Mouse (Mus musculus) myocyte (in vitro differentiated cells): ENCODE measurements around the gene Vmn1r9. TPM values are rescaled to one million over a fixed set of nuclear protein-coding genes. Genes with fewer than 3 reads are reported as not detected.

Experiments used
- H3K27me3 ChIP-seq: one replicate; pipeline ENCODE4 v1.6.1; 2011; ENCODE audit not compliant: control insufficient read depth, insufficient read depth, insufficient read length
- H3K36me3 ChIP-seq: one replicate; pipeline ENCODE4 v1.6.1; 2011; ENCODE audit not compliant: control insufficient read depth, insufficient read depth
- H3K4me2 ChIP-seq: one replicate; pipeline ENCODE4 v1.6.1; 2011; ENCODE audit warnings: low read depth, control low read depth
- H3K4me3 ChIP-seq: one replicate; pipeline ENCODE4 v1.5.1; 2011; ENCODE audit warnings: mild to moderate bottlenecking, control low read depth, moderate library complexity
- H3K79me2 ChIP-seq: one replicate; pipeline ENCODE4 v1.6.1; 2011; ENCODE audit not compliant: control insufficient read depth, insufficient read depth
- H3ac ChIP-seq: one replicate; pipeline ENCODE4 v1.6.1; 2011; ENCODE audit not compliant: control insufficient read depth, insufficient read length
- E2F4 ChIP-seq: IDR thresholded peaks from one replicate; pipeline ENCODE4 v1.6.1; 2011; ENCODE audit warnings: mild to moderate bottlenecking, control low read depth, moderate library complexity; ENCODE audit not compliant: insufficient read depth
- MAX ChIP-seq: IDR thresholded peaks from one replicate; pipeline ENCODE4 v1.6.1; 2011; ENCODE audit warnings: low read depth, mild to moderate bottlenecking, control low read depth
- MYOG ChIP-seq, 3 experiments: IDR thresholded peaks; one replicate each; pipeline ENCODE4 v1.6.1; 2011; ENCODE audit warnings: control low read depth in 2 of 3, low read depth in 2 of 3, mild to moderate bottlenecking in 2 of 3; ENCODE audit not compliant: insufficient read length in 2 of 3, control insufficient read depth in 1 of 3, insufficient read depth in 1 of 3
- REST ChIP-seq: IDR thresholded peaks from one replicate; pipeline ENCODE4 v1.6.1; 2011; ENCODE audit warnings: mild to moderate bottlenecking, control low read depth, moderate library complexity; ENCODE audit not compliant: insufficient read depth, insufficient read length
- SRF ChIP-seq: IDR thresholded peaks from one replicate; pipeline ENCODE4 v1.6.1; 2011; ENCODE audit warnings: low read depth; ENCODE audit not compliant: control insufficient read depth, insufficient read length
- TCF12 ChIP-seq: IDR thresholded peaks from one replicate; pipeline ENCODE4 v1.6.1; 2011; ENCODE audit warnings: mild to moderate bottlenecking, control low read depth; ENCODE audit not compliant: poor library complexity, insufficient read depth, severe bottlenecking
- TCF3 ChIP-seq: IDR thresholded peaks from one replicate; pipeline ENCODE4 v1.6.1; 2011; ENCODE audit warnings: low read depth, control low read depth; ENCODE audit not compliant: insufficient read length
- polyA plus RNA-seq: library from polyadenylated mRNA; unstranded; fragments of >200 nt; fragmentation: generic; extraction: Trizol; gene quantifications from one replicate; pipeline ENCODE4 v1.2.1, GENCODE M21; 2012; ENCODE audit warnings: missing spikeins

Vmn1r9 gene
- polyA plus RNA-seq, 1 experiment, result not detected

GRCm38 (mm10) chr6:57109154-57109553 lies 42.6 kb downstream of the Vmn1r9 start, which contains the start of gene Vmn1r10:
Gene Vmn1r10, plus strand, starts transcription at chr6:57109454.
- TF ChIP-seq TCF3 (no peak), SRF (no peak), REST (no peak), E2F4 (no peak), TCF12 (no peak), MYOG (IDR thresholded peaks at IDR 0.05; ENCODE audit: control insufficient read depth in 1 of 3, insufficient read depth in 1 of 3, insufficient read length in 2 of 3, low read depth in 2 of 3) (no peak), MAX (no peak)
- no peaks in the 10 kb centered on the region for H3K27me3 ChIP-seq

More at GRCm38 (mm10) chr6:57109154-57109553, 42.6 kb downstream of the Vmn1r9 start, which contains the start of gene Vmn1r10:
- Histone ChIP-seq H3K79me2 (no peaks in the 10 kb centered on the region), H3K4me2 (no peak within 1 kb of the TSS), H3K36me3 (no peaks in the 10 kb centered on the region), H3K4me3 (no peak within 1 kb of the TSS), H3ac (no peak within 1 kb of the TSS)

Other genes starting within 250 kb of the Vmn1r9 start
- gene Fkbp9, start 234.7 kb upstream of the Vmn1r9 start, polyA plus RNA-seq, result 91.6 TPM
- 9.9 TPM for gene Nt5c3, start 142.9 kb upstream of the Vmn1r9 start, polyA plus RNA-seq
- 0.02 TPM for gene Vmn1r4, start 142.8 kb upstream of the Vmn1r9 start, polyA plus RNA-seq
- not detected for gene Vmn1r5, start 96.5 kb upstream of the Vmn1r9 start, polyA plus RNA-seq
- gene Vmn1r6, start 69.5 kb upstream of the Vmn1r9 start, polyA plus RNA-seq, result not detected
- not detected for gene Vmn1r7, start 41.5 kb upstream of the Vmn1r9 start, polyA plus RNA-seq
- not detected for gene Vmn1r8, start 34.5 kb upstream of the Vmn1r9 start, polyA plus RNA-seq
- gene Vmn1r10, start 42.7 kb downstream of the Vmn1r9 start, polyA plus RNA-seq, result not detected
- not detected for gene Vmn1r11, start 66.7 kb downstream of the Vmn1r9 start, polyA plus RNA-seq
- gene Vmn1r12, start 90.1 kb downstream of the Vmn1r9 start, polyA plus RNA-seq, result not detected
- gene Vmn1r13, start 136.5 kb downstream of the Vmn1r9 start, polyA plus RNA-seq, result not detected
- not detected for gene Vmn1r14, start 164.9 kb downstream of the Vmn1r9 start, polyA plus RNA-seq
- gene Vmn1r15, start 191.2 kb downstream of the Vmn1r9 start, polyA plus RNA-seq, result not detected